18 mouse cellular contexts compared by ENCODE assay signal in the genomic region with DNA sequence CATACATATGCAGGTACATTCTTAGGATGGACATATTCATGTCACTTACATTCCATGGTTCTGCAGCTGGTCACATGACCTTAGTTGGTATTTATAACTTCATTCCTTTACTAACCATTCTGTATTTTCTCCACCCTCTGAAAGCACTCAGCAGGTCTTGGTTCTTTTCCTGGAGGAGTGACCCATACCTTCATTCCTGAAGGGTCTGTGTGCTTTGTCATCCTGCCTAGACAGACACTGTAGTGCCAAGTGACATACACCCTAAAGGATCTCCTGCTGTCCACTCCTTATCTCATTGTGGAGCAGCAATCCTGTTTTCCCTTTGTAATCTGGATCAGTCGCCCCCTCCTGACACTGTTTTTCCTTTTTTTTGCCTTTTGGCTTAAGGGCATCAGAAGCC. TPM values are rescaled to one million over a fixed set of nuclear protein-coding genes. Genes with fewer than 3 reads are reported as not detected.
A peak's percentile ranks its signal among the peaks of the same experiment; 100 is the strongest.
DNase-seq lines count a peak whose midpoint lies in the region; ATAC-seq and TF ChIP-seq lines count a peak whose summit lies in the region.
"Had no signal": no experiment of that assay in that cellular context is flagged by ENCODE, and none has a peak within 500 bp of the region (broad histone marks: within the 10 kb centered on the region; RNA-seq: fewer than 3 reads in every experiment).

No protein-coding gene starts in this region.

- peaks cover 6% of the 10 kb centered on the region; the same call in 1 of the 2 replicates for H3K79me2 ChIP-seq in heart, adult 2 months (replicated peaks; ENCODE audit: control insufficient read depth, insufficient read depth, low read length)
- peaks cover 20% of the 10 kb centered on the region for H3K79me2 ChIP-seq in C2C12 (ENCODE audit: control insufficient read depth, insufficient read depth)
- H3K79me2 ChIP-seq in myocyte (ENCODE audit: control insufficient read depth, insufficient read depth): peaks cover 7% of the 10 kb centered on the region

- H3K9ac ChIP-seq in heart, embryonic 12.5 days: no peak overlapping the region
- no peak overlapping the region for H3K9ac ChIP-seq in heart, adult 2 months (ENCODE audit: low read depth, low read length)
- no peak overlapping the region for H3K9ac ChIP-seq in heart, embryonic 16.5 days (ENCODE audit: low read length)
- H3K9ac ChIP-seq: embryonic facial prominence, embryonic 15.5 days; forebrain, embryonic 15.5 days; hindbrain, embryonic 13.5 days had no signal

- no peak for TF ChIP-seq EP300 in heart, adult 2 months (IDR thresholded peaks at IDR 0.05; ENCODE audit: insufficient read depth, low read depth, low read length)

- peaks cover 68% of the 10 kb centered on the region for H3K4me1 ChIP-seq in heart, embryonic 12.5 days (replicated peaks)
- H3K4me1 ChIP-seq in heart, adult 2 months (ENCODE audit: control insufficient read depth, insufficient read depth, low read length): peaks cover 4% of the 10 kb centered on the region
- peaks cover 40% of the 10 kb centered on the region for H3K4me1 ChIP-seq in heart, embryonic 16.5 days (ENCODE audit: control insufficient read depth, insufficient read depth, low read length)
- H3K4me1 ChIP-seq in thymus, adult 2 months (replicated peaks; ENCODE audit: control insufficient read depth, insufficient read depth, low read length): no peaks in the 10 kb centered on the region
- H3K4me1 ChIP-seq: forebrain, embryonic 15.5 days had no signal

- no peak for ATAC-seq in heart, embryonic 12.5 days (ENCODE audit: insufficient number of reproducible peaks, low FRiP score)
- no peak for ATAC-seq in heart, embryonic 16.5 days (replicated peaks; ENCODE audit: extremely low read depth, insufficient read depth, low FRiP score)
- ATAC-seq: forebrain, embryonic 15.5 days; hindbrain, postnatal 0 days had no signal

- no peak overlapping the region for H3K4me3 ChIP-seq in heart, embryonic 12.5 days
- H3K4me3 ChIP-seq in heart, adult 2 months: no peak overlapping the region
- no peak overlapping the region for H3K4me3 ChIP-seq in heart, embryonic 16.5 days (ENCODE audit: low read length)
- H3K4me3 ChIP-seq in C2C12 (ENCODE audit: insufficient read depth, poor library complexity, severe bottlenecking): no peak overlapping the region
- no peak overlapping the region for H3K4me3 ChIP-seq in myocyte
- H3K4me3 ChIP-seq in thymus, adult 2 months (ENCODE audit: control insufficient read depth, insufficient read depth, low read length): no peak overlapping the region
- H3K4me3 ChIP-seq: embryonic facial prominence, embryonic 15.5 days; forebrain, embryonic 15.5 days; hindbrain, embryonic 13.5 days had no signal

- DNase-seq in heart, adult 2 months: no peak
- DNase-seq in heart, postnatal 14 days: no peak
- DNase-seq in thymus, adult 2 months: no peak
- DNase-seq: adrenal gland, postnatal 10 days; cerebellum, adult 11 months; cerebellum, adult 8-10 months; cerebellum, postnatal 14 days; embryo, embryonic 11 days; gastrocnemius, postnatal 14 days; kidney, adult 11 months had no signal

- H3K27ac ChIP-seq in heart, embryonic 12.5 days (ENCODE audit: poor library complexity, severe bottlenecking): peak overlapping the region; percentile 32
- H3K27ac ChIP-seq in heart, adult 2 months: no peak overlapping the region
- 0 out of 2 replicates have a peak overlapping the region, but pooled peaks have one; percentile 1 for H3K27ac ChIP-seq in heart, embryonic 16.5 days (ENCODE audit: low read length)
- no peak overlapping the region for H3K27ac ChIP-seq in thymus, adult 2 months (ENCODE audit: control insufficient read depth, insufficient read depth, low read length)
- H3K27ac ChIP-seq: embryonic facial prominence, embryonic 15.5 days; forebrain, embryonic 15.5 days; hindbrain, embryonic 13.5 days; hindbrain, postnatal 0 days had no signal

- intact Hi-C loops in heart, adult 2 months (cut with DNase I): no loop called here
- intact Hi-C loops in heart, postnatal 14 days (cut with DNase I): no loop called here

- no peak for TF ChIP-seq CTCF in heart, adult 2 months (IDR thresholded peaks at IDR 0.05)
- TF ChIP-seq CTCF in C2C12 (IDR thresholded peaks at IDR 0.05; ENCODE audit: control insufficient read depth, insufficient read depth, insufficient read length): no peak
- no peak for TF ChIP-seq CTCF in thymus, adult 2 months (IDR thresholded peaks at IDR 0.05; ENCODE audit: borderline replicate concordance, control insufficient read depth, extremely low read depth, insufficient read depth, low read length, poor library complexity)

- no peak overlapping the region for H3ac ChIP-seq in C2C12 (ENCODE audit: control insufficient read depth, insufficient read length, low read depth)
- H3ac ChIP-seq in myocyte (ENCODE audit: control insufficient read depth, insufficient read length): no peak overlapping the region

- H3K27me3 ChIP-seq in heart, embryonic 12.5 days (replicated peaks): no peaks in the 10 kb centered on the region
- no peaks in the 10 kb centered on the region for H3K27me3 ChIP-seq in heart, adult 2 months (ENCODE audit: control insufficient read depth, insufficient read depth, low read length)
- no peaks in the 10 kb centered on the region for H3K27me3 ChIP-seq in heart, embryonic 16.5 days (ENCODE audit: control insufficient read depth, insufficient read depth, low read length)
- H3K27me3 ChIP-seq in C2C12 (ENCODE audit: control insufficient read depth, insufficient read depth, insufficient read length) (no peaks in the 10 kb centered on the region), myocyte (ENCODE audit: control insufficient read depth, insufficient read depth, insufficient read length) (no peaks in the 10 kb centered on the region)
- H3K27me3 ChIP-seq in thymus, adult 2 months (ENCODE audit: control insufficient read depth, insufficient read depth, low read length): no peaks in the 10 kb centered on the region
- H3K27me3 ChIP-seq: embryonic facial prominence, embryonic 15.5 days; forebrain, embryonic 15.5 days; hindbrain, embryonic 13.5 days had no signal

- no peak for TF ChIP-seq POLR2A in heart, adult 2 months (IDR thresholded peaks at IDR 0.05; ENCODE audit: insufficient read depth, low read depth, low read length)
- no peak for TF ChIP-seq POLR2A in myocyte (IDR thresholded peaks at IDR 0.05; ENCODE audit: insufficient read length, low read depth)
- TF ChIP-seq POLR2A in thymus, adult 2 months (IDR thresholded peaks at IDR 0.05; ENCODE audit: control insufficient read depth, extremely low read depth, insufficient read depth, low read length, poor library complexity): no peak

- no peaks in the 10 kb centered on the region for H3K9me3 ChIP-seq in heart, embryonic 12.5 days (replicated peaks)
- H3K9me3 ChIP-seq in heart, embryonic 16.5 days (replicated peaks; ENCODE audit: control insufficient read depth, low read length): no peaks in the 10 kb centered on the region
- H3K9me3 ChIP-seq: embryonic facial prominence, embryonic 15.5 days; forebrain, embryonic 15.5 days; hindbrain, embryonic 13.5 days had no signal

- 22% methylated on average over 1 of the region's 1 CpGs for WGBS in heart, embryonic 12.5 days
- 48% methylated on average over 1 of the region's 1 CpGs for WGBS in heart, adult 2 months
- 31% methylated on average over 1 of the region's 1 CpGs for WGBS in heart, embryonic 16.5 days
- 94% methylated on average over 1 of the region's 1 CpGs for WGBS in thymus, adult 2 months

- H3K36me3 ChIP-seq in heart, embryonic 12.5 days: 0 out of 2 replicates have a peak, but pooled peaks cover 3% of the 10 kb centered on the region
- H3K36me3 ChIP-seq in heart, adult 2 months (ENCODE audit: control insufficient read depth, insufficient read depth, low read length): peaks cover 11% of the 10 kb centered on the region
- no peaks in the 10 kb centered on the region for H3K36me3 ChIP-seq in heart, embryonic 16.5 days (ENCODE audit: control insufficient read depth, insufficient read depth)
- H3K36me3 ChIP-seq in C2C12 (ENCODE audit: control insufficient read depth, insufficient read depth) (no peaks in the 10 kb centered on the region), myocyte (ENCODE audit: control insufficient read depth, insufficient read depth) (no peaks in the 10 kb centered on the region)
- no peaks in the 10 kb centered on the region for H3K36me3 ChIP-seq in thymus, adult 2 months (ENCODE audit: control insufficient read depth, insufficient read depth, low read length)
- H3K36me3 ChIP-seq: embryonic facial prominence, embryonic 15.5 days; forebrain, embryonic 15.5 days; hindbrain, embryonic 13.5 days had no signal

- H3K79me3 ChIP-seq in C2C12 (ENCODE audit: low read depth): peaks cover 7% of the 10 kb centered on the region

- H3K4me2 ChIP-seq in heart, embryonic 12.5 days: no peak overlapping the region
- no peak overlapping the region for H3K4me2 ChIP-seq in heart, embryonic 16.5 days (ENCODE audit: low read depth, low read length)
- no peak overlapping the region for H3K4me2 ChIP-seq in myocyte (ENCODE audit: low read depth)
- H3K4me2 ChIP-seq: embryonic facial prominence, embryonic 15.5 days; forebrain, embryonic 15.5 days; hindbrain, embryonic 13.5 days had no signal

TF ChIP-seq in C2C12, 6 proteins besides CTCF, POLR2A, EP300 and RAD21:
- no peak for TF ChIP-seq CEBPB (IDR thresholded peaks at IDR 0.05; ENCODE audit: low read depth)
- TF ChIP-seq USF1 (IDR thresholded peaks at IDR 0.05; ENCODE audit: low read depth): peak; percentile 13

TF ChIP-seq in myocyte, 11 proteins besides CTCF, POLR2A, EP300 and RAD21:
- TF ChIP-seq USF1 (IDR thresholded peaks at IDR 0.05; ENCODE audit: low read depth) (peak; percentile 54), SRF (IDR thresholded peaks at IDR 0.05; ENCODE audit: control insufficient read depth, insufficient read length, low read depth) (no peak)

RNA-seq across cellular contexts. Expression of a gene that starts 30.4 kb away (rescaled TPM):
- polyA plus RNA-seq in heart, embryonic 12.5 days (2016; fragmentation: Nextera tagmentation; extraction: Ambion mirVana): 257 and 273 TPM in 2 replicates
- total RNA-seq in heart, adult 2 months (2021): 100 to 1,000 TPM; 212 to 253 TPM
- 104 and 160 TPM in 2 replicates for polyA plus RNA-seq in heart, adult 2 months (2012; rRNA removed)
- polyA plus RNA-seq in heart, embryonic 16.5 days (2015; fragmentation: Nextera tagmentation; extraction: Ambion mirVana): 197 and 222 TPM in 2 replicates
- 100 to 1,000 TPM; 186 to 196 TPM for total RNA-seq in heart, postnatal 14 days (2021)
- polyA plus RNA-seq in C2C12 (2012; fragmentation: generic; extraction: Trizol) (69.5 TPM), myocyte (2012; fragmentation: generic; extraction: Trizol) (37.2 TPM)
- 12.7 and 18.5 TPM in 2 replicates for polyA plus RNA-seq in thymus, adult 2 months (2012; rRNA removed)

RNA-seq across cellular contexts. Expression of a gene that starts 30.5 kb away (rescaled TPM):
- 71.5 and 75.4 TPM in 2 replicates for polyA plus RNA-seq in heart, embryonic 12.5 days (2016; fragmentation: Nextera tagmentation; extraction: Ambion mirVana)
- total RNA-seq in heart, adult 2 months (2021): 10 to 100 TPM; 51.6 to 69.4 TPM
- polyA plus RNA-seq in heart, adult 2 months (2012; rRNA removed): 26.6 and 69.2 TPM in 2 replicates
- 54.4 and 60.7 TPM in 2 replicates for polyA plus RNA-seq in heart, embryonic 16.5 days (2015; fragmentation: Nextera tagmentation; extraction: Ambion mirVana)
- total RNA-seq in heart, postnatal 14 days (2021): 10 to 100 TPM; 69.5 to 71.4 TPM
- polyA plus RNA-seq in C2C12 (2012; fragmentation: generic; extraction: Trizol): 14.0 TPM
- polyA plus RNA-seq in myocyte (2012; fragmentation: generic; extraction: Trizol): 15.1 TPM
- 28.5 and 34.1 TPM in 2 replicates for polyA plus RNA-seq in thymus, adult 2 months (2012; rRNA removed)

Comparison
In these comparisons a context has a peak if more than half of its experiments do, and no peak if none do; other contexts are left out.
1. H3K27ac ChIP-seq: peak in heart, embryonic 12.5 days (single experiment) and heart, embryonic 16.5 days (single experiment); none in heart, adult 2 months (single experiment) and thymus, adult 2 months (single experiment).